Mouse (Mus musculus) v-Abl transformed pro-B cells (cell line): ENCODE measurements around the gene Gm10282.

Experiments
- in situ Hi-C, 2 experiments: fragments of 400-800 bp; cut with MboI; formaldehyde crosslinking; loops; one replicate each; pipeline ENCODE4 v1.15.1; 2025; ENCODE audit not compliant: unreplicated experiment in 2 of 2

Gm10282 gene

GRCm38 (mm10) chr8:72305210-72305905 lies at the start of gene Gm10282:
Gene Gm10282 (minus strand): TSS chr8:72305260.
- in situ Hi-C loops, result loop anchor here in 1 of 2 experiments (5.0 kb wide), 1 partner anchor 47 kb away; no protein-coding TSS in a partner anchor

DNA sequence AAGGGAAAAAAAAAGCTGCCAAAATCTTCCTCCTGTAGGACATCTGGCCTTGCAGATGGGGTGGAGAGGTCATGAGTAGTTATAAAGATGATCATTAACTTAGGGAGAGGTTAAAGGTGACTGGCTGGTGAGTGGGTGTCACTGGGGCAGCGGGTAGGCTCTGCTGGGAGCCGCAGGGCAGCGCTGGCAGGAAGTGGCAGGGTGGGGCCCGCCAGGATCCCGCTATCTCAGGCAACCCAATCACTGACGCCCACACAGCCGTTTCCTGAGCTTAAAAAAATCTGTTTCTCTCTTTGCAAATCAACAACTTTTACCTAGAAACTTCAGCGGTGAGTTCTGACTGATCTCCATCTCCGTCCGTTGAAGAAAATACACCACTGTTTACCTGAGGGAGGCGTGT lies 49.2 kb upstream of the Gm10282 start:
- in situ Hi-C loops, result loop anchor here (5.0 kb wide), 2 partner anchors 47 to 52 kb away; partner anchors contain the start of gene Gm10282 (in 1 of the 2)

GRCm38 (mm10) chr8:72353700-72354045 lies 48.6 kb upstream of the Gm10282 start:
- in situ Hi-C loops, result loop anchor here (5.0 kb wide), 2 partner anchors 46 to 51 kb away; partner anchors contain the start of gene Gm10282 (in 1 of the 2)

DNA sequence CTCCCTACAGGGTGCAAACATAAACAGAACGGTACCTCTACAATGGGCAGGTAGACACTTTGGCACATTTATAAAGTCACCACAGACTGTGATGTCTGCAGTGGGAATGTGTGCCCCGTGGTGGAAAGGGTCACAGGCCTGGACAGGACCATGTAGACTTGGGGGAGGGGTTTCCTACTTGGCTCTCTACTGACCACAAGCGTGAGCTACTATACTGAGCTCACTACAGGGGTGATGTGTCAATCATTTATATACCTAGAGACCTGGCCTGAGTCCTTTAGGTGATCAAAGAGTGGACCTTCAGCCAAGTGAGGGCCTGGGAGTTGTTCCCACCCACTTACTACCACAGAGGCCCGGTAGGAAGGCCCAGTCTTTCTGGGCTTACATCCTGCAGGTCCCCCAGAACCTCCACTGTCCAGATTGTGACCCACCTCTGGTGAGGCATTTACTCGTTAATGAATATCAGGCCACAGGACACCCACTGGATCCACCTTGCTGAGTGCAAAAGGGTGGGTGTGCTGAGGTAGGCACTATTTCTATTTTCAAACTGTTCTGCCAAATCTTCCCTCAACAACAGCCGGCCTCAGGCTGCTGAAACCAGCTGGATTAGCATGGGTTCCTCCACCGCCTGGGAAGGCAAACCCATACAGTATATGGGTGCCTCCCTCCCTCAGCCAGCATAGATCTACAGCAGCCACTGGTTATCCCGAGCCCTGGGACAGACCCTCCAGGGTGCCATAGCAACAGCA lies 48.1 kb upstream of the Gm10282 start:
- in situ Hi-C loops, result loop anchor here (5.0 kb wide), 2 partner anchors 46 to 51 kb away; partner anchors contain the start of gene Gm10282 (in 1 of the 2)

DNA sequence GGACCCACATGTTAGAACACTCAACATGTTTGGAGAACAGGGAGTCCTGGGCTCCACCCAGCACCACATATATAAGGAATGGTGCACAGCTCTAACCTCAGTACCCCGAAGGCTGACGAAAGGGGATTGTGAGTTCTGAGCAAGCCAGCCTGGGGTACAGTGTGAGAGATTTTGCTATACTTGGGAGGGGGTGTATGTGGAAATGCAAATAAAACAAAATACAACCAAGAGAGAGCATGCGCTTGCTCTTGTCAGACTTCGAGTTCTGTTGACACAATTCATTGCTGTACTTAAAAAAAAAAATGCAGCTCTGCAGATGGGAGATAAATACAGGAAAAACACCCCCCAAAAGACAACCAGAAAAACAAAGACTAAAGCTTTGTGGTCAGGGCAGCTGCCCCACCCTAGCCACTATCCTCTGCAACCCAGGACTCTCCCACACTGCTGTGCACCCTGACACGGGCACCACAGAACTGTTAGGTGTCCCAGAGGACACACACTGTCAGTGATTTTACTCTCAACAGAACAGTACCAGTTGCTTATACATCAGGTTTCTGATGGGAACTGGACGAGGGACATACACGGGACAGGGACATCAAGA lies 46.4 kb upstream of the Gm10282 start:
- in situ Hi-C loops, result loop anchor here (5.0 kb wide), 2 partner anchors 44 to 49 kb away; partner anchors contain the start of gene Gm10282 (in 1 of the 2)

GRCm38 (mm10) chr8:72350727-72351126 lies 45.7 kb upstream of the Gm10282 start:
- in situ Hi-C loops, result loop anchor here (5.0 kb wide), 2 partner anchors 43 to 48 kb away; partner anchors contain the start of gene Gm10282 (in 1 of the 2)

DNA sequence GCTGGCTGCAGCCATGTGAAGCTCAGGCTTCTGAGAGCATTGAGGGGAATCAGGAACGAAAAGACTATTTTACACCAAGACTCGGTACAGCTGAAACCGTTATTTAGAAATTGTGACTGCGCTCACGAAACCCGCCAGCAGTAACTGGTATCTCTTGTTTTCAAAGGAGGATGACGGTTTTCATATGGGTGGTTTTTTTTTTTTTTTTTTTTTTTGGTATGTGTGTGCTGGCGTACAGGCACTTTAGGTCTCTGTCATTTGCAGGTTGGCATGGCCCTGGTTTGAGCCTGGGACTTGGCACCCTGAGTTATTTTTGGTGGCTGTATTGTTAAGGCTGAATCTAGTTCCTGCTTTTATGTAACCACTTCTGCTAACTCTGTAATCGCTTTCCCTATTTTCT lies 44.8 kb upstream of the Gm10282 start:
- in situ Hi-C loops, result loop anchor here (5.0 kb wide), 2 partner anchors 43 to 48 kb away; partner anchors contain the start of gene Gm10282 (in 1 of the 2)

GRCm38 (mm10) chr8:72348956-72349355 lies 43.9 kb upstream of the Gm10282 start:
- in situ Hi-C loops, result no loop called here

DNA sequence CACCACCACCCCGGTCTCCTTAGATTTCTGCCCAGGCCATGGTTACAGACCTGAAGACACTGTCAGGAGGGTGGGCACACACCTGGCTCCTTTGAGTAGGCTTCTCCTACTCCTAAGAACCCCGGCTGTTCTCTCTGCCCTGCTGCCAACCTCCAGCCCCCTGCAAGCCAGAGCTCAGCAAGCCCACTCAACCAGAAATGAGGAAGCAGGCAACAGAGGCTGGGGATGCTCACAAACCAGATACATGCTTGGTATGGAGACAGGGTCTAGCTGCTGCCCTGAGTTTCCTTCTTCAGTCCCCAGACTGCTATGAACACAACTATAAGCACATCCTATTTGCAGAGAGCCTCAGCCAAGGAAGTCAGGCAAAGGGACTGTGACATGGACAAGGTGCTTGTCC lies 43.1 kb upstream of the Gm10282 start:
- in situ Hi-C loops, result no loop called here

DNA sequence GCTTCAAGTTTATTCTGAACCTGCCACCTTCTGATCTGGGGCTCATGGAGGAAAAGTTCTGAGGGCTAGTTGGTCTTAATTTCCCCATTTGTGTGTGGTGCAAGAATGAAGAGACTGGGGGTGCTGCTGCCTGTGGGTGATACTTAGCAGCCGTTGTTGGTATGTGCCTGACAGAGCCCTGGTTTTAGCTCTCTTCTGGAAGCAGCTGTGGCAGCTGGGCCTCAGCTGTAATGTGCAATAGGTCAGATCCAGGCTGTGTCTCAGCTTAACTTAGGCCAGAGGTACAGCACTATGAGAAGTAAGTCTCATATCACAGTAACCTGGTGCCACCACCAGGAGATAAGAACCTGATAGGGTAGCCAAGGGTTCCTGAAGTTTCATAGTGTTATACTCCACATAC lies 42.5 kb upstream of the Gm10282 start:
- in situ Hi-C loops, result no loop called here

DNA sequence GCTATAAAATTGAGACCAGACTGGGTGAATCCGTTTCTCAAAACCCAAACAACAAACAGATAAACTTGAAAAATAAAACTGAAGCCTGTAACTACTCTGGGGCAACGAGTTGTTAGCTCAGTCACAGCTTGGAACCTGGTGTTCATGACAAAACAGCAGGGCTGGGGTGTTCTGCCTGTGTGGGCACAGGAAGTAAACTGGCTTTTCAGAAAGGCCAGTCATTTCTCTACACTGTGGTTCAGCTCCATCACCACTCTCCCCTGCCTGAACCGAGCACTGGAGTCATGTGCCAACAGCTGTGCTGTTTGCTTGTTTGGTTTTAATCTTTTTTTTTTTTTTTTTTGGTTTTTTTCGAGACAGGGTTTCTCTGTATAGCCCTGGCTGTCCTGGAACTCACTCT lies 38.7 kb upstream of the Gm10282 start:
- in situ Hi-C loops, result no loop called here

DNA sequence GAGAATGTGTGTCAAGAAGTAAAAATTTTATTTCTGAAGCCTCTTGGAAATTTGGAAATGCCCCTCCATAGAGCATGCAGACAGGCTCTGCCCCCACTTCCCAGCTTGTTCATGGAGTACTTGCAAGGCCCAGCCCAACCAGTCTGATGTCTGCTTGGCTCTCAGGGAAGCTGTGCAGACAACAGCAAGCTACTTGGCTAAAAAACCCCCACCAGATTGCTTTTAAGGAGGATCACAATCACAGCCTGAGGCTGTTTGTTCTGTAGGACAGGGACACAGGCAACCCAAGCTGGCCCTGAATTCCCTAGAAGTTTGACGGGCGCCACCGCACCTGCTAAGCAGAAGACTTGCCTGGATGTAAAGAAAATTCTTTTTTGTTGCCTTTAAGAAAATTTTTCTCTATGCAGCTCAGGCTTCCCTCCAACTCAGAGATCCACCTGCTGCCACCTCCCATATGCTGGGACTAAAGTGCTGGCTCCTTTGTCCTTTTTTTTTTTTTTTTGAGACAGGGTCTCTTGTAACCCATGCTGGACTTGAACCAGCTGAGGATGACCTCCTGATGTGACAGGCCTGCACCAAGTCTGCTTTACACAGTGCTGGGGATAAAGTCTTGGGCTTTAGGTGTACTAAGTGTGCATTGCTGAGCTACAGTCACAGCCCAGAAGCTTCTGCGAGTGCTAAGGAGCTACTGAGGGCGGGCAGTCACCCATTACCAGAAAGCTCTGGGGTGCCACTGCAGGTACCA lies 37.7 kb upstream of the Gm10282 start:
- in situ Hi-C loops, result no loop called here

DNA sequence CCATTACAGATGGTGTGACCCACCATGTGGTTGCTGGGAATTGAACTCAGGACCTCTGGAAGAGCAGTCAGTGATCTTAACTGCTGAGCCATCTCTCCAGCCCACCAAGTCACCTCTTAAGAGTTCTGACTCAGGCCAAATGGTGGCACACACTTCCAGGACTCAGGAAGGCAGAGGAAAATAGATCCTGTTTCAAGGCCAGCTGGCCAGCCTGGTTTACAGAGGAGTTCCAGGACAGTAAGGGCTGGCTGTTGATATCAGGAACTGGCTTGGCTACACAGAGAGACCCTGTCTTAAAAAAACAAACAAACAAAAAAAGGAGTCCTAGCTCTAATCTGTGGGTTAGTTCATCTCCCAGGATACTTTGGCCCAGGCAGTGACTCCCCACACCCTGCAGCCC lies 32.0 kb upstream of the Gm10282 start:
- in situ Hi-C loops, result no loop called here

GRCm38 (mm10) chr8:72336273-72336672 lies 31.2 kb upstream of the Gm10282 start:
- in situ Hi-C loops, result no loop called here

- in situ Hi-C loops, result no loop called here
Observed at GRCm38 (mm10) chr8:72334144-72334641, 29.1 kb upstream of the Gm10282 start.

GRCm38 (mm10) chr8:72333429-72334143 lies 28.5 kb upstream of the Gm10282 start:
- in situ Hi-C loops, result no loop called here

GRCm38 (mm10) chr8:72331631-72332030 lies 26.6 kb upstream of the Gm10282 start:
- in situ Hi-C loops, result no loop called here

DNA sequence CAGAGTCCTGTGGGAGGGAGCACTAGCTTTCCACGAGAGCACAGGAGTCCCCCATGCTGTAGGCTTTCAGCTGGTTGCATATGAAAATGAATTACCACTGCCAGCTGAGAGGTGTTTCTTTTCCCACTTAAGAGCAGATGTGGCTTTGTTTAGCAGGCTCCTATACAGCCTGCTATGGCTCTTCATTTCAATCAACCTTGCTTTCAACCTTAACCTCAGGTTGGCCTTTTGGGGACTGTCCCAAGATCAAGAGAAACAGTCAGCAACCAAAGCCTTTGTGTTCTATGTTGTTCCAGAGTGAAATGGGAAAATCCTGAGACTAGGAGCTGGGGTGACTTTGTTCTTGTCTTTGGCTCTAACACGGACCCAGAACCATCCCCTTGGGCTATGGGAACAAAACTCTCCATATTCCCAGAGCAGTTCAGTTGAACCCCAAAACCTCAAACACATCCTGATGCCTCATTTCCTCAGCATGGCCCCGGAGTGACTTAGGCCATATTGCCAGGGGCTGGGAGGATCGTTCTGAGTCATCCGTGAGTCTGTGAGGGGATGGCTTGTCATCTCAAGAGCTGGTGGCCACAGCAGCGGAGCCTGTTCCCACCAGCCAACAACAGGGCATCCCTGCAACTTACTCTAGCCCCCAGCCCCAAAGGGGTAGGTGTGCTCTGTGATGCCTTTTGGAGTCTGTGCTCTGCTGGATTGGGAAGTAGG lies 25.9 kb upstream of the Gm10282 start:
- in situ Hi-C loops, result no loop called here

GRCm38 (mm10) chr8:72329116-72329515 lies 24.1 kb upstream of the Gm10282 start:
- in situ Hi-C loops, result no loop called here
